Mouse (Mus musculus): ENCODE measurements around the gene Zfyve1.

GRCm38 (mm10) chr12:83569866-83570265 is 27.2 kb downstream of the Zfyve1 start:
- TF ChIP-seq CTCF (IDR thresholded peaks at IDR 0.05; ENCODE audit: borderline replicate concordance, insufficient read depth, low read depth, low read length) (no peak), POLR2A (IDR thresholded peaks at IDR 0.05; ENCODE audit: borderline replicate concordance, insufficient read depth, low read length) (no peak)
